Mouse (Mus musculus) hindbrain, embryonic 11.5 days (tissue): ENCODE results near the gene B3galt4. TPM values are rescaled to one million over a fixed set of nuclear protein-coding genes. Genes with fewer than 3 reads are reported as not detected.

Source experiments
- polyA plus RNA-seq: library from polyadenylated mRNA; unstranded; fragments of >200 nt; fragmentation: Nextera tagmentation; extraction: Ambion mirVana; gene quantifications from 2 replicates; pipeline ENCODE4 v1.2.1, GENCODE M21; 2014

Gene B3galt4
- polyA plus RNA-seq, 1 experiment from 2014 or later = 5.3 TPM

Other genes with a start within 250 kb of the B3galt4 start
- gene March2, start 232.8 kb downstream of the B3galt4 start, polyA plus RNA-seq = 40.2 and 45.4 TPM in 2 replicates
- gene Rab11b, start 191.0 kb downstream of the B3galt4 start, polyA plus RNA-seq = 334 and 359 TPM in 2 replicates
- gene Angptl4, start 169.7 kb downstream of the B3galt4 start, polyA plus RNA-seq = 22.0 and 22.5 TPM in 2 replicates
- gene Kank3, start 141.0 kb downstream of the B3galt4 start, polyA plus RNA-seq = 22.7 and 30.1 TPM in 2 replicates
- 706 and 742 TPM in 2 replicates for gene Rps28, start 126.9 kb downstream of the B3galt4 start, polyA plus RNA-seq
- 445 and 467 TPM in 2 replicates for gene Ndufa7, start 126.9 kb downstream of the B3galt4 start, polyA plus RNA-seq
- 73.7 and 76.1 TPM in 2 replicates for gene Cd320, start 108.4 kb downstream of the B3galt4 start, polyA plus RNA-seq
- not detected in 2 replicates for gene Gm7029, start 77.7 kb downstream of the B3galt4 start, polyA plus RNA-seq
- gene Kifc1, start 60.8 kb downstream of the B3galt4 start, polyA plus RNA-seq = 5.3 and 9.9 TPM in 2 replicates
- gene Platr17, start 46.4 kb downstream of the B3galt4 start, polyA plus RNA-seq = 0.86 TPM in 1 of 2 replicates, not detected in the other
- 47.0 and 60.0 TPM in 2 replicates for gene Daxx, start 42.1 kb downstream of the B3galt4 start, polyA plus RNA-seq
- gene Tapbp, start 35.6 kb downstream of the B3galt4 start, polyA plus RNA-seq = 14.5 and 16.6 TPM in 2 replicates
- gene Zbtb22, start 35.6 kb downstream of the B3galt4 start, polyA plus RNA-seq = 8.1 and 9.3 TPM in 2 replicates
- gene Rgl2, start 21.9 kb downstream of the B3galt4 start, polyA plus RNA-seq = 32.5 and 32.9 TPM in 2 replicates
- gene Pfdn6, start 11.1 kb downstream of the B3galt4 start, polyA plus RNA-seq = 201 and 205 TPM in 2 replicates
- gene Wdr46, start 10.8 kb downstream of the B3galt4 start, polyA plus RNA-seq = 26.8 and 29.4 TPM in 2 replicates
- 38.2 and 39.4 TPM in 2 replicates for gene Vps52, start 4.3 kb upstream of the B3galt4 start, polyA plus RNA-seq
- gene Rps18, start 4.5 kb upstream of the B3galt4 start, polyA plus RNA-seq = 1,221 and 1,241 TPM in 2 replicates
- 18.7 and 19.4 TPM in 2 replicates for gene H2-K1, start 48.9 kb upstream of the B3galt4 start, polyA plus RNA-seq
- 5.9 and 6.3 TPM in 2 replicates for gene Ring1, start 73.2 kb upstream of the B3galt4 start, polyA plus RNA-seq
- gene H2-Ke6, start 76.6 kb upstream of the B3galt4 start, polyA plus RNA-seq = 50.5 and 54.8 TPM in 2 replicates
- 75.9 and 80.3 TPM in 2 replicates for gene Slc39a7, start 80.2 kb upstream of the B3galt4 start, polyA plus RNA-seq
- gene Rxrb, start 80.3 kb upstream of the B3galt4 start, polyA plus RNA-seq = 16.3 and 16.8 TPM in 2 replicates
- gene Col11a2, start 87.9 kb upstream of the B3galt4 start, polyA plus RNA-seq = 0.91 and 1.4 TPM in 2 replicates
- gene H2-Oa, start 140.9 kb upstream of the B3galt4 start, polyA plus RNA-seq = 0.26 and 0.32 TPM in 2 replicates
- 8.6 and 13.8 TPM in 2 replicates for gene H2-DMa, start 168.1 kb upstream of the B3galt4 start, polyA plus RNA-seq
- 113 and 159 TPM in 2 replicates for gene Brd2, start 171.1 kb upstream of the B3galt4 start, polyA plus RNA-seq
- gene H2-DMb2, start 191.8 kb upstream of the B3galt4 start, polyA plus RNA-seq = not detected in 2 replicates
- gene H2-DMb1, start 201.6 kb upstream of the B3galt4 start, polyA plus RNA-seq = 0.29 and 0.94 TPM in 2 replicates
- 1.0 and 1.1 TPM in 2 replicates for gene Tap1, start 236.1 kb upstream of the B3galt4 start, polyA plus RNA-seq
- gene Psmb9, start 236.3 kb upstream of the B3galt4 start, polyA plus RNA-seq = 0.42 and 1.1 TPM in 2 replicates
- gene Psmb8, start 246.2 kb upstream of the B3galt4 start, polyA plus RNA-seq = 1.3 and 1.9 TPM in 2 replicates